Mouse (Mus musculus): ENCODE measurements around the gene Prg3.

The Prg3 gene

DNA sequence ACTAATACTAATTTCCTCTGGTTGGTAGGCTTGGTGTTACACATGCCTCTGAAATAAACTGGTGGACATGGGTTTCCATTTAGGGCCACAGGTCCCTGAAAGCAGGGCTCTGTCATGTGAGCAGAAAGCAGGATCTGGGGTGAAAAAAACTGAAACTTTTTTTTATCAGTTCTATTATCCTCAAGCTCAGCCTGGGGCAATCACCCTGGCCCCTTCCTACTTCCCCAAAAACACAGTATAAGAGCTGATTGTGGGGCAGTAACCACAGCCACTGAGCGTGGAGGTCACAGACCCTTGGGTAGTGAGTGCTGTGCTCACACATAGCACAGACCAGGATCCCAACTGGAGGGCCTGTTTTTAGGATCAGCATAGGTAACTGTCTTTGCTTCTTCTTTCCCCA, at the start of gene Prg3:
Prg3 (plus strand) TSS at position 286 of the 400 bp plus-strand sequence.
- no peak for DNase-seq

DNA sequence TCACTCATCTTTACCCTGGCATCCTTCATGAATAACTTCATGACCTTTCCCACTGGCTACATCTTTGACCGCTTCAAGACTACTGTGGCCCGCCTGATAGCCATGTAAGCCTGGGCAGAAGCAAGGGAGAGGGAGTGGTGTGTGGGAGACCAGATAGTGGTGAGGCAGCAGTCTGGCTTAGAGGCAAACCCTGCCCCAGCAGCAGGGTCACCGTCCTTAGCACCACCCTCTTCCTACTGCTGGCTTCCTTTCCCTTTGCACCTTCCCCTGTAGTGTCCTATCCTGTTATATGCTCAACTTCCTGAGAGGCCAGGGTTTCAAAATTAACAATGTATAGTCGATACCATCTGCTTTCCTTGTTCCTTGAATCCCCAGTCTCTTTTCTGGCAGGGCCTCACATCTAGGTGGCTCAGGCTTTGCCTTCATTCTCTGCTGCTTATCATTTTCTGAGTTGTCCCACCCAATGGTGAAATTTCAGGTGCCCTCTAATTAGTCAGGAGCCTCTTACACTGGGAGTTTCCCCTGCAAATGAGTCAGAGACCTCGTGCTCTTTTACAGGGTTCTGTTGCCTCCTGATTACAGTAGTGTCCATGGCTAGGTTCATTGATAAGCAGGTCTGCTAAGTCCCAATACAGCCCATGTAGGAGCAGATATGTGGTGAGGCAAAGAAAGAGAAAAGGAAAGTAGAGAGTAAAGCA, 49.6 kb upstream of the Prg3 start:
- DNase-seq: no peak

DNA sequence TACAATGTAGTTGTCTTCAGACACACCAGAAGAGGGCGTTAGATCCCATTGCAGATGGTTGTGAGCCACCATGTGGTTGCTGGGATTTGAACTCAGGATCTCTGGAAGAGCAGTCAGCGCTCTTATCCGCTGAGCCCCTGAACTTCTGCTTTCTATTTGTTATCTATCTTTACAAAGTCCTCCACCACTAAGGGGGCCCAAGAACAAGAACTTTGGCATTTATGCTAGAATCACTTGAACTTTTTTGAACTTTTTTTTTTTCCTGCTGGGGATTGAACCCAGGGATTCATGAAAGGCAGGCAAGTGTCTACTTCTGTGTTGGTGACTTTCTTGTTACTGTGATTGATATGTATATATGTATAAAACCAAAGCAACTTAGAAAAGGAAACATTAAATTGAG, 48.7 kb upstream of the Prg3 start:
- DNase-seq: no peak

DNA sequence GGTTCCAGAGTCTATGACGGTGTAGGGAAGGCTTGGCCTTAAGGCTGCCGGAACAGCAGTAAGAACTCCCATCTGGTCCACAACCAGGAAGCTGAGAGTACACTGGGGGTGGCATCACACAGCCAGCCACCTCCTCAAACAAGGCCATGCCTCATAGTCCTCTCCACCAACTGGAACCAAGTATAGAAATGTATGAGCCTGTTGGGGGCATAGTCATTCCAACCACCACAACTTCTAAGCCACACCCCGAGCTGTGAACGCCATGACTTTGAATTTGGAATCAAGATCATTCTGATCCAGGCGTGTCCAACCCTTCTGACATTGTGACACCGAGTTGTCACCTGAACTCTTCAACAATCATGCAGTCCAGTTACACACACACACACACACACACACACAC, 48.3 kb upstream of the Prg3 start:
- DNase-seq: no peak

DNA sequence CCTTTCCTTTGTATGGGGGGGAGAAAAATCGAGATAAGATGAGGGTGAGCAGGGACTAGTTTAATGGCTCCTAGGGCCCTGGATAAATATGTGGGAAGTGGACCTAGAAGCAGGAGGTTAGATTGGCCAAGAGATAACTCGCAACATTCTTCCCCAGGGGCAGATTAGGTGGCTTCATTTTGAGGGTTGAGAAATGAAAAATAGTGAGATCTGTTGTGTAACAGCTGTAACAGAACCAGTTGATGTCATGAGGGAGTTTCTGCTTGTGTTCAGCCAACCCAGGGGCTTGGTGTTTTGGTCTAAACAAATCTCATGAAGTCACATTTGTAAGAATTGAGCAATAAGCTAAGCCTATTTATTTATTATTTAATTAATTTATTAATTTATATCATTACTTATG, 46.7 kb upstream of the Prg3 start:
- no peak for DNase-seq

DNA sequence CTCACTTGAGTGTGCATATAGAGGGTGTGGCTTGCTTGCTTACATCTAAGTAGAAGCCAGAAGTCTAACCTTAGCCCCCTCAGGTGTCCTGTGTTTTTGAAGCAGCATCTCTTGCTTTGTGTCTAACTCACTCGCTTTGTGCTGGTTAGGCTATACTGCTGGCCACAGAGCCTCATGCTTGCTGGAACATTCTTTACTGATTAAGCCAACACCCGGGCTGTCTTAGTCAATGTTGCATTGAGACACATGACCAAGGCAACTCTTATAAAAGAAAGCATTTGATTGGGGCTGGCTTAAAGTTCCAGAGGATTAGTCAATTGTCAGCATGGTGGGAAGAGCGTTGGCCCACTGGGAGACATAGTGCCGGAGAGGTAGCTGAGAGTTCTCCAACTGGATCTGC, 46.2 kb upstream of the Prg3 start:
- no peak for DNase-seq

DNA sequence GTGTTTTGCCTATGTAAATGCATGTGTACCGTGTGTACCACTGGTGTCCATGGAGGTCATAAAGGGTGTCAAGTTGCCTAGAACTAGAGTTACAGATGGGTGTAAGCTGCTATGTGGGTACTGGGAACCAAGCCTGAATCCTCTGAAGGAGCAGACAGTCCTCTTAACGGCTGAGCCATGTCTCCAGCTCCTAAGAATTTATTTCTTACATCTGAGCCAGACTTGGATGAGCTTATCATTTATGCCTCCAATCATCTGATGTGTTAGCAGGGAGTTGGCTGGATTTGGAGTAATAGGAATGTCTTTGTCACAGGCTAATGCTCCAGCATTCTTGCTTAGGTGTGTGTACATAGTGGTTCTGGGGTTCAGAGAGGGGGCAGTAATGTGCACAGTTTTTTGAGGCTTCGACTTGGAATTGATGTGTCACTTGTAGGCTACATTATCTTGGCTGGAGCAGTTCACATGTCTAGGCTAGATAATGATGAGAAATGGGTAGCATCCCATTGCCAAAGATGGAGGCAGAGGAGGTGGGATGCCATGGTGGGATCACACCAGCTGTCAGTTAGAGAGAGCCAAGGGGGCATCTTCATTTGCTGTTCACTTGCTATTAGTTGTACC, 40.8 kb upstream of the Prg3 start:
- DNase-seq: no peak

DNA sequence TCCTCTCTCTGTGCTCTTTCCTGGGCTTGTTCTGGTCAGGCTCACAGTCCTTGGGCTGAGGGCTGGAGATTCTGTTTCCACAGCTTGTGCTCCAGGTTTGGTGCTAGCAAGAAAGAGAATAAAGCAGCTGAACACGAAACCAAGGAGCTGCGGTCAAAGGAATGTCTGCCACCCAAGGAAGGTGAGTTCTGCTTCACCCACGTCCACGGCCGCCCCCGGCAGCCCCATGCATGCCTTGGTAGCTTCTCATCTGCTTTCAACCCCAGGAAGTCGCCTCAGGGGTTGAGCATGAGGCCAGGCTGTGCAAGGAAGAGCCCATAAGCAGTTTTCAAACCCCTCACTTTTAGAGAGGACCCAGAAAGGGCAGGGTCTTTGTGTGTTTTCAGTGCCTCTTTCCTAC, 39.8 kb upstream of the Prg3 start:
- DNase-seq: no peak

DNA sequence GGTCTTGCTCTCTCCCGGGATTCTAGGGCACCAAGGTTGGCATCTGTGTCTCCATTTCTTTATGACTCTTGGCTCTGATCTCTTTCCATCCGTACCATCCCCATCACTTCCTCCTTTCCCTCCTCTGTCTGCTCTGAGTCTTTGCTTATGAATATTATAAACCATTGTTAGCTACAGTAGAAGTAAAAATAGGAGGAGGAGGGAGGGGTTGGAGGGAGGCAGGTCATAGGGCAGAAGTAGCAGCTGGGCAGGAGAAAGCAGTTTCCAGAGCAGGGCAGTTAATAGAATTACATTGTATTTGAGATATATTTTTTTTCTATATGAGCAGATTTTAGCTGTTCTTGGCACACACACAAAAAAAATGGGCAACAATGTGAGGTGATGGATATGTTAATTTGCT, 39.3 kb upstream of the Prg3 start:
- no peak for DNase-seq

DNA sequence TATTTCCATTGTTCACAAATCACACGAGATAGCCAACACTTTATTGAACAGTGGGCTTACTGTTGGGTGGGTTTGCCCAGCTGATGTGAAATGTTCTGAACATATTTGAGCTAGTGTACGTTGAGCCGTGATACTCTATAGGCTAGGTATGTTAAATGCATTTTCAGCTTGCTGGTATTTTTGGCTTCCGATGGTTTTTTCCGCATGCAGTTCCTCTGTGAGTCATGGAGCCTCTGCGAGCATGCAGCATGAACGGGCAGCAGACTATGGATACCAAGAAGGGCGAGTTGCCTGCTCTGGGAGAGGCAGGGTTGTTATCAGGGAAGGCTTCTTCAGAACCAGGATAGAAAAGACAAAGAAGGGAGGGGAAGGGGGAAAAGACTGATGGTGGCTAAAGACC, 37.0 kb upstream of the Prg3 start:
- no peak for DNase-seq

DNA sequence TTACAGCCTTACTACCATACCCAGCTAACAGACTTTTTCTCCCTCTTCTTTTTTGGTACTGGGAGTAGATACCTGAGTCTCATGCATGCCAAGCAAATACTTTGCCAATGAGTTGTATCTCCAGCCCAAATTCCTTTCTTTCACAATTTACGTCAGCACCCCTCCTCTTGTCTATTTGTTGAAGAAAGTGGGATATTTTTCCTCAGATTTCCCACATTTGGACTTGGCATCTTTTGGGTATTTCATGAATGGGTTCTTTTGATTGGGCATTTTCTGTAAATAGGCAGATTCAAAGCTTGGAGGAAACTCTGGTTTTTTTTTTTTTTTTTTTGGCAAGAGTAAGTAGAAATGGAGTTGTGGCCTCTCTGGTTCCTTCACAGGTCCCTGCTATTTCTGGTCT, 35.8 kb upstream of the Prg3 start:
- DNase-seq: no peak

DNA sequence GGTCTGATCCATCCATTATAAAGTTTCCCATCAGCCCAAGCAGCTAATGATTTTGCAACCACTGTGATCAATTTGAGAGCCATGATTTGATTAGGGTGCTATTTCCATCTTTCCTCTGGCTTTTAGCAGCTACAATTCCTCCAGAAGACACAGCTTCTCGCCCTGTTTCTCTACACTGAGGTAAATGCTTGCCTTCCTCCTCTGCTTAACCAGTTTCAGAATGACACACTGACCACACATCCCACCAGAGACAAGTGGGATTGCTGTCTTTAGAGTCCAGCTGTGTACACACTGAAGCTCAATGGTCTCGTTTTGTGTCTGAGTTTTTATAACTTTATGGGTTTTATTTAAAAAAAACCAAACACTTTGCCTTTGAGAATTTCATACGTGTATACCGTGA, 35.3 kb upstream of the Prg3 start:
- no peak for DNase-seq

DNA sequence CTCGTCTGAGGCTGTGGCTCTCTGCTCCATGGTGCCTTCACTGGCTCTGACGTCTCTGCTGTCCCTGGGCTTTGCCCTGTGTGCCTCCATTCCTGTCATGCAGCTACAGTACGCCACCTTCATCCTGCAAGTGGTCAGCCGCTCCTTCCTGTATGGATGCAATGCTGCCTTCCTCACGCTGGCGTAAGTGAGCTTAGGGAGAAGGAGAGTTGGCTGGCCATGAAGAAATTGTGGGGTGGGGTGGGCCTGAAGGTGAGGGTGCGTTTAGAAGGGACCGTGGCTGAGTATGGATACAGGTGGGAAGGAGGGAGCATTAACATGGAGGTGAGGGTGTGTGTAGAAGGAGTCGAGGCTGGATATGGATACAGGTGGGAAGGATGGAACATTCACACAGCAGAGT, 32.6 kb upstream of the Prg3 start:
- no peak for DNase-seq

DNA sequence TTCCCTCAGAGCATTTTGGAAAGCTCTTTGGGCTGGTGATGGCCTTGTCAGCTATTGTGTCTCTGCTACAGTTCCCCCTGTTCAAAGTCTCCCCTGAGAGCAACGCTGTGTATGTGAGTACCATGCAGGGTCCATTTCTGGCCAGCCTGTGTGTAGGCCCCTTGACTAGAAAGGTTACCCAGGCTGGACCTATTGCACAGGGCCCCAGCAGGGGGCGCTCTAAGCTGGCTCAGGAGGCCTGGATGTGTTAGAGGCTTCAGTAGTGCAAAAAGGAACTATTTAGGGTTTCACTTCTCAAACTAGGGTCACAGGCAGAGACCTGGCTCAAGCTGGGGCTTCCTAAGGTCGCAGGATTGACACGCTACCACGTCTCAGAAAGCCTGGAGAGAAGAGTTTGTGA, 31.7 kb upstream of the Prg3 start:
- DNase-seq: peak; percentile 14 to 24

DNA sequence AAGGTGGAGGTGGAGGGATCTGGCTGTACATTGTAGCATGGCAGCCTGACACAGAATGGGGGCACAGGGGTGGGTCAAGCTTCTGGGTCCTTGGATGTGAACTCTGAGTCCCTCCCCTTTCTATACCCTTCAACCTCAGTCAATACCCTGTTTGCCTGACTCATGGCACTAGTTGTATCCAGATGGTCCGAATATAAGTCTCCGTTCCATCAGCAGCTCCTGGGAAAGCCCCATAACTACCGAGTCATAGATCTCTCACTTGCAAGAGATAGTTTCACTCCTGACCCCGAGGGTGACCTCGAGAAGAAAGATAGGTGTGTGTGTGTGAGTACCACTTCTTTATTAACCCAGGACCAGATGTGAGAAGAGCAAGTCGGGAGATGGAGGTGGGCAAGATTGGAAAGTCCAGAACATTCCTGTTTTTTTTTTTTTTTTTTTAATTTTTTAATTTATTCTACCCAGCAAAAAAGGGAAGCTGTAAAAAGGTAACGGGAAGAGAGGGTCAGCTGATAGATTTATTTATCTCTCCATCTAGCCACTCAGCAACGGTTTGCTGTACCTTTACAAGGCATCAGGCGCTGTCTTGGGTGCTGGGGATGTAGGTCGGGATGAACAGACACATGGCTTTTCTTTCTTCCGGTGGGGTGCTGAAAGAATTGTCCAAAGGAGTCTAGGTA, 29.3 kb upstream of the Prg3 start:
- DNase-seq: no peak

DNA sequence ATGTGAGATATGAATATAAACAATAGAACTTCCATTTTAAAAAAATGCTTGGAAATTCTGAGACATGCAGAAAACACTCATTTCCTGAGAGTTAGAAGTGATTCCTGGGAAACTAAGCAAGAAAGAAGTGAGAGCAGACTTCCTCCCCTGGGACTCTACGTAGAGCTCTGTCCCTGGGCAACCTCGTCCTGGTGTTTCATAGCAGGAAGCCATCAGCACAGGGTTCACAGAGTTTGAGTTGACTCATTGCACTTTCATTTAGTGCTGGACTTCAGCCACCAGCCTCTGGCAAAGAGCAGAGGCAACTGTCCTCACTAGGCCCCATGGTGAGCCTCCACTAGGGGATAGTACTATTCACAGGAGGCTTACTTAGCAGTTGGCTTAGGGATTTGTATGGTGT, 26.7 kb upstream of the Prg3 start:
- no peak for DNase-seq

DNA sequence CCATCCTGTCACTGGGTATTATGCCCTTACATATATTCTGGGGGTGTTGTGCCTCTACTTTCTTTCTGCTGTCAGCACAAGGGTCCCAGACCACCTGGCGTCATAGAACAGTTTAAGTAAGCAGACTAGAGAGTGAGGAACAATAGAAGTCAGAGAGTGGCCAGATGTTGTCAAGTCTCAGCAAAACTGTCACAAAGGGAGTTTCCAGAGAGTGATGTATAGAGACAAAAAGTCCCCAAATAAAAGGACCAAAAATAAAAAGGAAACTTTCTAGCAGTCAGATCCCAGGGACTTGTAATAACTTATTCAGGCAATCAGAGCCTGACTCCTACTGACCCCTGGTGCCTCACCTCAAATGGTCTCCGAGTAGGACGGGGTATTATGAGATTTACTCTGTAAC, 26.1 kb upstream of the Prg3 start:
- DNase-seq: no peak

DNA sequence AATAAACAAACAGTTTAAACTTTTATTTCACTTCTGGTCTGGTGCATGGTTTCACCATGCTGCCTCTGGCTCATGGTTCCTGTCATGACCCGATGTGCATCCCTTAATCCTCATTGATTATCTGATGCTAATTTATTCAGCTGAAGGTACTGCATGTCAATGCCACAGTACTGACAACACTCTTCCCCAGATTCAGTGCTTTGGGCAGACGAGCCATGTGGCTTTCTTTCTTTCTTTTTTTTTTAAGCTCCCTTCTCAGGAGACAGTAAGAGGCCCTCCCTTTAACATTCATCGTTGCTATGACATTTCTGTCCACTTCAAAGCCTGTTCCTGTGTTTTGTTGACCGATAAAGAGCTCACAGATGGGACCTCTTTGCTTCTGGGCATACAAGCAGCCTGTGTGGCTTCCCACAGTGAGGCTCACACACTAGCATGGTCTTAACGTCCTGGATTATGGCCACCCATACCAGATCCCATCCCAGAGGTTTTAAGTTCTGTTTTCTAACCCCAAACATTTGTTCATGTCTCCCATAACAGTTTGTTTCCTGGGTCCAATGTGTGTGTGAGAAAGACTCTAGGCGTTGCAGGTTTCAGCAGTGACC, 25.0 kb upstream of the Prg3 start:
- DNase-seq: no peak

DNA sequence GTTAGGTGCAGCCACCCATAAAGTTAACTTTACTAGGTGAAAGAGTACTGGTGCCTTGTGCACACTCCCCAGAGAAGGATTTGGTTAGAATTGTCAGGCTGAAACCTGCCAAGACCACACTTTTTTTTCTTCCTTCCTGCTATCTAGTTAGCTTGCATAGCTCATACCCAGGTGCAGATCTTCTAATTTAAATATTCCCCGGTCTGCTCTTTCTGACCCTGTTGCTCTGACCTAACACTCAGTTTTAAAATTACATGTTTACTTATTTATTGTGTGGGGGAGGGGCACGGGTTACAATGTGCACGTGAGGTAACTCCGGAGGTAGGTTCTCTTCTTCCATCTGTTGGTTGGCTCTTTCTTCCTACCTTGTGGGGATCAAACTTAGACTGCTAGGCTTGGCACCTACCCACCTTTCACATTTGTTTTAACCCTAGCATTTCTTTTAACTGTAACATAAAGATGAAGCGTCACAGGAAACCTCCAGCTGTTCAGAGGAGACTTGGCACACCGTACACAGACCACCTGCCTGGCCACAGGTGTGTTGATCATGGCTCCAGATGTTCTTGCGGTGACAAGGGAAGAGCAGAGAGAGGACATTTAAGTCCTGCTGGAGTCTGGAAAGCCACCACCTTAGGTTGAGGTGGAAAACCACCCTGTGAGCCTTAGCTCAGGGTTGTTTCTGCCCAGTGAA, 23.8 kb upstream of the Prg3 start:
- DNase-seq: no peak

DNA sequence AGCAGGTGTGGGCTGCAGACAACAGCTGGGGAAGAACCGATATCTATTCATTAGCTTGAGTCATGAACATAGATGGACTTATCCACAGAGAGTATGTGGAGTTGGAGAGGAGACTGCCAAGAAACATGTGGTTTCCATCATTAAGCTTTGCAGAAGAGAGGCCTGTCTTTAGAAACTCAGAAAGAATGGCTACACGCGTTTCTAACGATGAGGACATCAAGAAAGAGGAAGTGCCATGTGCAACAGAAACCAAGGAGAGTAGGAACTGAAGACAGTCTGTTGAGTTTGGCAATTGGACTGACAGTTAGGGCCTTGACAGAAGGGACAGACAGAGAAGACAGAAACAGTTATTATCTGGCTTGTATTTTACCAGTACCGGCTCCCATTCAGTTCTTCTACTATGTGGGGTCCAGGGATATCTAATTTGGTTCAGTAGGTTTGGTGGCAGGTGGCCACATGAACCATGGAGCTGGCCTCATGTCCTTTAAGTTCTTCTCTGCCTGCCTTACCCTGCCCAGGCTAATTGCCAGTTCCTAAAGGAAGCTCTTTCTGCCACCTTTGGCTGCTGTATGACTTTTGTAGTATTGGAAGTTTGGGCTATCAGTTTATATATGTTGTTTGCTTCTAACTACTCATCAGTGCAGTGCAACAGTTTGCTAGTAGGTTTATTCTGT, 20.6 kb upstream of the Prg3 start:
- no peak for DNase-seq

DNA sequence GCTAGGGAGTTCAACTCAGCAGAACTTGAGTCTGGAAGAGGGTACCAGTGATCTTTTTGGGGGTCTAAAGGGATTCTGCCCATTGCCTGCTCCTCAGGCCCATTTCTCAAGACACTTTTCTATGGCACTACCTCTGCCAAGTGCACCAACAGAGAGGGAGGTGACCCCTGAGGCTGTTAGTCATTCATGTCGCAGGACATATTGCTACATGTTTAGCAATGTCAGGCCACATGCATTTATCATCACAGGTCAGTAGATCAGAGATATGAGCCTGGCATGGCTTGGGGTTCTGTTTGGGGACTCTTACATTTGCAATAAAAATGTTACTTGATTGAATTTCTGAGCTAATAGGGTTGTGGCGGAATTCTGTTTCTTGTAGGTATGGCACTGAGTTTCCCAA, 12.4 kb upstream of the Prg3 start:
- DNase-seq: no peak

DNA sequence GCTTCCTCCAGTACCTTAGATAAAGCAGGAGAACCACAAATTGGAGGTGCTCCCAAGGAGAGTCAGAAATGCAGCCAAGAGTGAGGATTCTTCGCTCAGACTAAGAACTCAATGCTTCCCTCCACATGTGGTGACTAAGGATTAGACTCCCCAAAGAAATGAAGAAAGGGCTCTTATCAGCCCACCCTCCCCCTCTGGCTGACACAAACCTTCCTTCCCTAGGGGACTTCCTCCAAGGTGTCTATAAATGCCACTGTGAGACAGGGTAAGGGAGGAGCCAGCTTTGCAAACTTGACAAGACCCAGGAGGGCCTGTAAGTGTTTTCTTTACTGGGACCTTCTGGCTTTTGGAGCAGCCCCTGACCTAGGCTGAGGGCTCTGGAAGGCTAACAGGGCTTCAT, 7.8 kb upstream of the Prg3 start, which contains the start of gene Prg2:
Prg2 (plus strand) TSS at position 274 of the 400 bp plus-strand sequence.
- DNase-seq: no peak

DNA sequence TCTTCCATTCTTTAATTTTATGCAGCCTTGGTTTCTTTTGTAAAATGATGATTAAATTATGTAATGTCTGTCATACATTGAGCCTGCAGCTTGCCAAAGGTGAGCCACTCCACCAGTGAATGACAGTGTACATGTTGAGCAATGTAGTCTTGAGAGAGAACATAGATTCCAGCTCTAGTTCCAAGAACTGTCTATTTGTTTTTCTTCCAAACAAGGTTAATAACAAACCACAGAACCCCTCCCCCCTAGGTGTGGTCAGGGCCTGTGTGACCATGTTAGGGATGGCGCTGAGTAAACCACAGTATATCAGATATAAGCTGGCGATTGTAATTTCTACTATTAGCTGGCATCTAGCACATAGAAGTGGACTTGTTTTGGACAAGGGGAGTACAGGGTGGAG, 8.4 kb downstream of the Prg3 start:
- no peak for DNase-seq
